Mouse (Mus musculus) c-Kit-negative CD71-positive TER-119-positive erythroid progenitor cells, embryonic 14.5 days (primary cell): ENCODE data around the gene Triobp.

Experiments
- DNase-seq: peaks from one replicate; pipeline ENCODE4 v3.0.0-alpha.2; 2013; ENCODE audit warnings: low read depth, low spot score

The Triobp gene

DNA sequence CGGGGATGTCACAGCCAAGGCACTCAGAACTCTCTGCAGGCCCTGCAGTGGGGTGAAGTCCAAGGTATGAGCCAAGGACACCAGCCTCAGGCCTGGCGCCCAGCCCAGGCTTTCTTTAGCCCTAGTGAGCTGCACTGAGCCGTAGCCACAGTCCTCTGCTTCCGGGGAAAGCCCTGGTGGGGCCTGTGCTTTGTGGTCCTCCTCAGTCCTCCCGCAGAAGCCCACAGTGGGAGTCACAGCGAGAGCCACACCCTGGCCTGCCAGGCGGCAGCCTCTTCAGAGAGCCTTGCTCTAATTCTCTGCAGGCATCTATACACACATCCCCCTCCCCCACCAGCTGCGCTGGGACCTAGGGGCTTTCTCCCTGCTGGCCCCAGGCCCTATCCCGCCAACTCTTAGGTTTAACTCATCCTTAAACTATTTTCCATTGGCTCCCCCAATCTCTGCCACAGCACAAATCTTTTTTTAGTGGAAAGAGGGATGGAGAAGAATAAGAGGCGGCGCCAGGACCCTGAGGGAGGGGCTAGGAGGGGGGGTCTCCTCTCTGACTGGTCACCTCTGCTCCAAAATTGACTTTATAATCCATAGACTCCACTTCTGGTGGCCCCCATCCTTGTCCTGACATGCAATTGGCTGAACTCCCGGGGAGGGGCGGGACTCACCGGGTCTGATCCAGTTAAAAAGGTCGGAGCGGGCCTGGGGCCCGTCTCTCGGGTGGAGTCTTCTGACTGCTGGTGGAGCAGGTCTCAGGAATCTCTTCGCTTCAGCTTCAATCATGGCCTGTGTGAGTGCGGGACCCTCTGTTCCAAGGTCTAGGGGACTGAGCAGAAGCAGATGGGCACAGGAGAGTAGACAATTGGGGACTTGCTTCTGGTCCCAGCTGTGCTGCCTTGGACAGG lies 21.3 kb upstream of the Triobp start, which contains the start of gene Lgals1:
Lgals1 (plus strand) TSS at position 705 of the 899 bp plus-strand sequence.
- no peak for DNase-seq

DNA sequence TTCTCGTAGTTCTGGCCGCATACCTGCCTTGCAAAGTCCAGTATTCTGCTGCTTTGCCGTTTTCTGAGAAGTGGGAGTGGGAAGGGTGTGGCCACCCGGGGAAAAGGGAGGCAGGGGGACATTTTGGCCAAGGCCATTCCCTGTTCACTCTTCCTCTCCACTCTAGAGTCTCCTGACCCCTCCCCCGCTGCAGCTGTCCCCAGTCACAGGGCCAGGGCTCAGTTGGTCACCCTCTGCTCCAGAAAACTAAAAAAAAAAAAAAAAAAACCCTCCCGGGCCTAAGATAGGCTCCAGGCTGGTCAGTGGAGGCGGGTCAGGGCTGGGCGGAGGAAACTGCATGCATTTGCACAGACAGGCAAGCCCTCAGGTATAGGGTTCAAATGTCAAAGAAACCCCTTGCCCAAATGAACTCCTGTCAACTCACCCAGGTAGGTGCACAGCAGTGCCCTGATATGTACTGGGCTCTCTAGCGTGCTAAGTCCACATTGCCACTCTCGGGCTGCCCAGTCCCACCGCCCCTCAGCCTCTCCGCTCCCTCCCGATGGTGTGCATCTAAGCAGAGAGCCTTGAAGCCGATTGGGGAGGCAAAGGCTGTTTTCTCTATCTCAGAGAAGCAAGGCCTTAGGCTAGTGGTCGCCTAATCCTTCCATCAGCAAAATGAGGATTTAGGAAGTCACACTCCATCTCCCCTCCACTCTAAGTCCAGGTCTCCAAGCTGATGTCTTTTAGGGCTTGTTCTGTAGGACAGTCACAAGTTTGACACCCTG lies 20.3 kb upstream of the Triobp start:
- DNase-seq, result no peak

DNA sequence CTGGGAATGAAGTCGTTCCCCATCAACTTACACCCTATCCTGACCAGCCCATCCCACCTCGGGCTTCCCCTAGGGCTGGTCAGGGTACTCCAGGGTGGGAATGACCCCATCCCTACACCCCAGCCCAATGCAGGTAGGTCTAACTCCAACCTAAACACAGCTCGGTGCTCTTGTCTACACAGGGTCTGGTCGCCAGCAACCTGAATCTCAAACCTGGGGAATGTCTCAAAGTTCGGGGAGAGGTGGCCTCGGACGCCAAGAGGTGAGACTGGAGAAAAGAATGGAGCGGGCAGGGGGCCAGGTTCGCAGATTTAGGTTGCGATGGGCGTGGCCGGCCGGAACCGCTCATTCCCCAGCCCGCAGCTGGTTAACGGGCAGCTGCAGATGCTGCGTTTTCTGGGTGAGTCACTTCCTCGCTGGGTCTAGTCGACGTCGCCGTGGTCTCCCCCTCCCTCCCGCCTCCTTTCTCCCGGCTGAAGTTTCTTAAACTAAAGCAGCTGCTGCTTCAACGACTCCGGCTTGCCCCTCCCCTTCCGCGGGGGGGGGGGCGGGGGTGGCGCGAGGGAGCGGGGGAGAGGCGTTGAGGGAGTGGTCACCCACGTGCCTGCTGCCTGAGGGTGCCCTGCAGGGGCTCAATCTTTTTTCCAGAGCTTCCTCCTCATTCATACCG lies 19.6 kb upstream of the Triobp start:
- no peak for DNase-seq

- DNase-seq, result no peak
These were observed 19.0 kb upstream of the Triobp start for GRCm38 (mm10) chr15:78928539-78928938.

- DNase-seq, result no peak
These were observed 17.3 kb upstream of the Triobp start for GRCm38 (mm10) chr15:78930192-78930706.

DNA sequence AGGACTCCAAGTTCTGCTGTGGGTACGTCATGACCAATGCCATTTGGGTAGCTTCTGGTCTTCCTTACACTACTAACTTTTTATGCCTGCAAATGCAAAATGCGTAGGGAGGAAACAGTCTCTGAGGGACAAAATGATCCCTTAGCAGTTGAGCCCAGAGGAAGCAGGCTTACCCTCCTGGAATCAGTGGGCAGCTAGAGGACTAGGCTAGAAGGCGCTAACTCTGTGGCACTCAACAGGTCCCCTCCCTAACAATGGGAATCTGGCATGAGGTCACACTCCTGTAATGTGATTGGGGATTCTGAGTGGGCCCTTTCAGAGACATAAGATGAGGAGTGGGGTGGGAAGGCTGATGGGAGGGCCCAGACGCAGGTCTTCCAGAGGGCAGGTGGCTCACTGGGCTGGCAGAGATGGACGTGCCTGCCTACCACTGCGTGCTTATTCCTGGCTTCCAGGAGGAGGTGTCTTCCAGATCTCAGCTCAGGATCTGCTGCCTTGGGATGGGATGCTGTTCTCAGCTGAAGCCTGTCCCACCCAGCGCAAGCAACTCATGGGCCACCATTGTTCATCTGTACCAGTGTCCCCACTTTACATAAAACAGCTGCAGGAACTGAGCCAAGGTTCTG lies 16.6 kb upstream of the Triobp start:
- DNase-seq, result no peak

DNA sequence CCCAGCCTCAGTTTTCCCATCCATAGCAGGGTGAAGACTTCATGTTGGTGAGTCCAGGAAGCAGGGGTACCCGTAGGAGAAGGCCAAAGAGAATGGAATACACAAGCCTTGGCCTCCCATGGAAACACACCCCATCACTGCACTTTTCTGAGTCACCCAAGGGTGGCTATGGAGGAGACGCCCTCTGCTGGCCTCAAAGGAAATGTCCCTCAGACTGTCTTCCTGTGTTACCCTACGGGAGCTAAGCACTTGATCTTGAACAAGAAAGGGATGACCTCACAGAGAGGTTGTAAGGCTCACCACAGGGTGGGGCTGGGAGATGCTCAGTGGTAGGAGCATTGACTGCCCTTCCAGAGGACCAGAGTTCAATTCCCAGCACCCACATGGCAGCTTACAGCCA lies 15.9 kb upstream of the Triobp start:
- DNase-seq, result no peak

DNA sequence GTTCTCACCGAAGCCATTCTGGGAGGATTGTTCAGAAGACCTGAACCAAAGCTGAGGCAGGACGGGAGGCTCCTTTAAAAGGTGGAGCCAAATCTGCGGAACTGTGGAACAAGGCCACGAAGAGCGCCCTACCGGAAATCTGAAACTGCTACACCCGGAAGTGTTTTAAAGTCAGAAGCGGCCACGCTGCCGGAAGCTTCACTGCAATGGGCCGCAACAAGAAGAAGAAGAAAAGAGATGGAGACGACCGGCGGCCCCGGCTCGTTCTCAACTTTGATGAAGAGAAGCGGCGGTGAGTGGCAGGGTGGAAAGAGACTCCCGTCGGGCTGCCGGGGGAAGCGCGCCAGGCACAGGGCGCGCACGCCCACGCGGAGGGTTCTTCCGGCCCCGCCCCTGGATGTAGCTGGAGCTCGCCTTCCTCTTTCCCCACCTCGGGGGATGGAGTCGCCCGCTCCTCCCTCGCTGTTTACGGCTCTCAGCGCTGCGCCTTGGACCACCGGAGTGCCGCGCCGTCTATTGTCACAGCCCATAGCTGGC lies 12.7 kb upstream of the Triobp start, which contains the start of gene Nol12:
Nol12 (plus strand) TSS at position 150 of the 537 bp plus-strand sequence.
- DNase-seq, result peak; percentile 77

GRCm38 (mm10) chr15:78936403-78936802 lies 11.1 kb upstream of the Triobp start:
- DNase-seq, result no peak

DNA sequence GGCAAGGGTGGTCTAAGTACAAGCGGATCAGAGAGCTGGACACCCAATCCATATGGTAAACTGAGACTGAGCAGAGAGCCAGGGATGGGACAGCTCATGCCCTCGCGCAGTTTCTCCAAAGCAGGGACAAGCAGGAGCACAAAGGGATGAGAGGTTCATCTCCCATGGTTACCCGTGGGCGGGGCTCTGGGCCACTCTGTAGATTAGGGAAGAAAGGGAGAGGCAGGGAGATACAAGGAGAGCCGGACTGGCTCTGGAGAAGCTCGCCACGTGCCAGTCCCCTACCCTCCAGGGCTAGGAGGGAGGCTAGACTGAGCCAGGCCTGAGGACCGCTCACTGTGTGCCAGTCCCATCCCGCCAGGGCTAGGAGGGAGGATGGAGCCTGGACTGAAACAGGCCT lies 10.2 kb upstream of the Triobp start:
- no peak for DNase-seq

DNA sequence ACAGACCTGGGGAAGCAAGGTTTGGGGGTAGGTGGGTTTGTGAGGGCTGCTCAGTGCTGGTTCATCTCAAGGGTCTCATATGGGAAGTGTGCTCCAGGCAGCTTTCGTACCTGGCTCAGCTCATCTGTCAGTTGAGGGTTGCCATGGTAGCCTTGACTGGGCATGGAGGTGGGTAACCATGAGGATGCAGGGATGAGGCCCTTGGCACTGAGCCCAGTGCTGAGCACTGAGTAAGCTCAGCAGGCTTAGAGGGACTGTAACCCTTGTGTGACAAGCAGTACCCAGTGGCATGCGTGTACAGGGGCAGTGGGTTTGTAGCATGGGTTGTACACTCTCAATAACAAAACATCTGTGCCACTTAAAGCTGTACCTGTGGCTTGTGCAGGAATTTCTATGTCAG lies 9.6 kb upstream of the Triobp start:
- DNase-seq, result no peak

- no peak for DNase-seq
These were observed 7.2 kb upstream of the Triobp start for GRCm38 (mm10) chr15:78940325-78940724.

GRCm38 (mm10) chr15:78942663-78943062 lies 4.9 kb upstream of the Triobp start:
- peak; percentile 47 for DNase-seq

DNA sequence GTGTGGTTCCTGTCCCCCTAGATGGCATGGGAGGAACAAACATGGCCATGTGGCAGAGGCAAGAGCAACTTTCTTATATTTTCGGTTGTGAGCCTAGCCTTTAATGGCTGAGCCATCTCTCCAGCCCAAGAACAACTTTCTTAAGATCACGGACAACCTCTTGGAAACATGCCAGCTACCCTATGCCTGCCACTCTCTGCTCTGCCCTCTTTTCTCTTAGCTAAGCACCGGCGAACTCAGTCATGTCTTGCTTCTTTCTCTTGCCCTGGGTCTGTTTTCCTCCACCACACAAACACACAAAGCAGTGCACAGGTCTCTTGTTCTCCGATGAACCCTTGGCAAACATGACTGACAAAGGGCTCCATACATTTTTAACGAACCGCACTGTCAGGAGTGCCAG lies 1.3 kb upstream of the Triobp start:
- DNase-seq, result no peak

GRCm38 (mm10) chr15:78948152-78948725 lies 715 bp downstream of the Triobp start:
- no peak for DNase-seq

- DNase-seq, result no peak
These were observed 1.4 kb downstream of the Triobp start for GRCm38 (mm10) chr15:78948883-78949282.

GRCm38 (mm10) chr15:78955663-78956062 lies 8.1 kb downstream of the Triobp start:
- no peak for DNase-seq

- DNase-seq, result no peak
These were observed 8.8 kb downstream of the Triobp start for GRCm38 (mm10) chr15:78956351-78956750.

DNA sequence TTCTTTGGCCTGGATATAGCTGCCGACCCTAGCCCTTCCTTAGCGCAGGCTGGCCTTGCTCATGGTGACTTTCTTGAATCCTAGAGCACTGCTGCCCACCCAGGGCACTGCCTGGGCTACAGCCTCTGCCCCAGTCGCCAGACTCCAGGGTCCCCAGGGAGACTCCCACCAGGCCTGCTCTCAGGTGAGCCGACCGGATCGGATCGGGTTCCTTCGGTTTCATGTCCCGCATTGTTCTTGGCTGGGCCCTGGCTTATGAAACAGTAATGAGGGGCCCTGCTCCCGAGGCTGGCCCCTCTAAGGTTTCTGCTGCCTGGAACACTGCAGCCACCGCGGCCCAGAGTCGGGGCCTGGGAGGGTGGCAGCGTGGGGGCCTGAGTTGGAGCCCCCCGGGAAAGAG lies 9.5 kb downstream of the Triobp start:
- DNase-seq, result no peak

DNA sequence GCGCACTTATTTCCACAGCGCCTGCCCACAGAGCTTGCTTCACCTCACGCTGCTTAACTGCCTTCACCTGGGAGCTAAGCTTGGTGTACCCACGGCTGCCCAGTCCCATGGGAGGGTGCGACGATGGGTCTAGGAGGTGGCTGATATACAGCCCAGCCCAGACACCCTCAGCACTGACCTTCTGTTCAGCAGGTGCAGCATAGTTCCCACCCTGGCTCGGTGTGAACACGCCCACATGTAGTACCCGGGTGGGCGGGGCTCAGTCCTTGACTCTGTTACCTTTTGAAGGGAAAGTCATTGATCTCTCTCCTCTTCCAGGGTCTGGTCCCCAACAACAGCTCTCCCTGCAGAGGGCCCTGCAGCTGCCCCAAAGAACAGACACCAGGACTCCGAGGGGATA lies 12.0 kb downstream of the Triobp start:
- no peak for DNase-seq

GRCm38 (mm10) chr15:78960088-78960487 lies 12.6 kb downstream of the Triobp start:
- DNase-seq, result no peak
